Mouse (Mus musculus) neural tube, embryonic 10.5 days (tissue): ENCODE data around the gene Agbl2.

ENCODE experiments used
- DNase-seq: peaks from one replicate; pipeline ENCODE4 v3.0.0-alpha.2; 2017; ENCODE audit warnings: low spot score; ENCODE audit errors: extremely low spot score

Agbl2 gene

GRCm38 (mm10) chr2:90870136-90870601, 87.6 kb downstream of the Agbl2 start:
- DNase-seq, result no peak

GRCm38 (mm10) chr2:90871180-90871961, 88.8 kb downstream of the Agbl2 start:
- no peak for DNase-seq

GRCm38 (mm10) chr2:90874025-90874424, 91.5 kb downstream of the Agbl2 start:
- DNase-seq, result no peak

- DNase-seq, result no peak
Measured at GRCm38 (mm10) chr2:90875239-90875638, 92.7 kb downstream of the Agbl2 start.

GRCm38 (mm10) chr2:90877584-90878259, 95.2 kb downstream of the Agbl2 start:
- DNase-seq, result no peak

- no peak for DNase-seq
Measured at GRCm38 (mm10) chr2:90879419-90879818, 96.9 kb downstream of the Agbl2 start.

- no peak for DNase-seq
Measured at GRCm38 (mm10) chr2:90880144-90880785, 97.7 kb downstream of the Agbl2 start.

GRCm38 (mm10) chr2:90881824-90882223, 99.3 kb downstream of the Agbl2 start:
- DNase-seq, result no peak
